ENCODE assay signal across 8 mouse cellular contexts in the genomic region with DNA sequence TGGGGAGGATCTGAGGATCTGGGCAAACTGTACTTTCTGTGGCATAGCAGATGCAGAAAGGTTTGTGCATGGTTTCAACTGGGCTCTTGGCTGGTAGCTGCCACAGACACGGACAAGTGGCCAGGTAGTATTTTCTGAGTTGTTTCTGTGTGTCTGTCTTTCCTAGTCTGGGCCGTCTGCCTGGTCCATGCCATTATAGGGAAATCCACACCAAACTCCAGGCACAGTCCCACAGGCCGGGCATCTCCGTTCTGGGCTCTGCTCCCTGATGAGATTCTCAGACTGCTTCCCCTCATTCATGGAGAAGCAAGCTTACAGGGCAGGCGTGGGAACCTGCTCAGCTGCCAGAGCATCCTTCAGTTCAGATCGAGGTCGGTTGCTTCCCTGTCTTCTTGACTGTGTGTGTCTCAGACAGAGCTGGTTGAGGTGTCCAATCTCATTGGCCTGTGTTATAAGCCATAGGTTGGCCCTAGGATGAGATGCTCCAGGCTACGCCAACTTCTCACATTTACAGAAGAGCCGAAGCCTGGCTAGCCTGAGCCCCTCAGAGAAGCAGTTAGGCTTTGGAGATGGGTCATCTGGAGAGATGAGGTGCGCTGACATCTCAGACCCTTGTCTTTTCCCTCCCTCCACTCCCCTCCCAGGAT. TPM values are rescaled to one million over a fixed set of nuclear protein-coding genes. Genes with fewer than 3 reads are reported as not detected.
DNase-seq lines count a peak whose midpoint lies in the region; ATAC-seq lines count a peak whose summit lies in the region.

A gene (plus strand): TSS at position 51 of the 647 bp plus-strand sequence.

- no peak for DNase-seq in left cerebral cortex, adult 18-20 months (ENCODE audit: low spot score in 2 of 2)
- no peak for DNase-seq in left cerebral cortex, adult 11 months (ENCODE audit: low spot score)
- DNase-seq in brain, adult 2 months (ENCODE audit: low read depth, low spot score) = peak; percentile 49
- DNase-seq in heart, adult 8-10 months (ENCODE audit: low spot score) = no peak
- no peak for DNase-seq in left cerebral cortex, adult 8-10 months (ENCODE audit: low spot score in 2 of 2)
- DNase-seq in neural tube, embryonic 10.5 days (ENCODE audit: extremely low spot score, low spot score) = peak; percentile 39
- no peak for DNase-seq in kidney, adult 18-20 months

- no peak for ATAC-seq in megakaryocyte-erythroid progenitor cell, adult 5-6 weeks (replicated peaks; ENCODE audit: low FRiP score, low TSS enrichment, poor library complexity, severe bottlenecking)

RNA-seq across cellular contexts. Expression of the gene that starts here (rescaled TPM):
- total RNA-seq in left cerebral cortex, adult 18-20 months (2021) = 10 to 100 TPM; 22.8 to 24.3 TPM
- 10 to 100 TPM; 57.4 to 71.1 (median 64.1) TPM for total RNA-seq in heart, adult 8-10 months (2022)
- total RNA-seq in left cerebral cortex, adult 8-10 months (2022) = 10 to 100 TPM; 18.1 to 22.4 (median 20.0) TPM
- 1.4 and 12.9 TPM in 2 replicates for total RNA-seq in megakaryocyte-erythroid progenitor cell, adult 5-6 weeks (2014; fragmentation: Nextera tagmentation)
- 0.65 and 2.5 TPM in 2 replicates for total RNA-seq in megakaryocyte-erythroid progenitor cell, adult 5-6 weeks (2017)

Comparison
In these comparisons a context has a peak if more than half of its experiments do, and no peak if none do; other contexts are left out.
1. DNase-seq: peak in brain, adult 2 months (single experiment) and neural tube, embryonic 10.5 days (single experiment); none in left cerebral cortex, adult 18-20 months (0 of 2), left cerebral cortex, adult 11 months (single experiment), heart, adult 8-10 months (single experiment), left cerebral cortex, adult 8-10 months (0 of 2) and kidney, adult 18-20 months (single experiment).